Mouse (Mus musculus): ENCODE data around the gene BC048562. TPM values are rescaled to one million over a fixed set of nuclear protein-coding genes. Genes with fewer than 3 reads are reported as not detected.
A peak's percentile ranks its signal among the peaks of the same experiment; 100 is the strongest.

BC048562 gene
- total RNA-seq (2022): not detected

- DNase-seq (ENCODE audit: low spot score in 2 of 2): no peak
Measured at GRCm38 (mm10) chr9:108436182-108436581, at the start of gene BC048562. TSS of gene BC048562 (plus strand) at chr9:108436482.

- peak; percentile 29 to 55 for DNase-seq (ENCODE audit: low spot score in 2 of 2)
Measured at GRCm38 (mm10) chr9:108386816-108387215, 49.5 kb upstream of the BC048562 start.

- DNase-seq (ENCODE audit: low spot score in 2 of 2): no peak
Measured at GRCm38 (mm10) chr9:108388601-108389000, 47.7 kb upstream of the BC048562 start.

- DNase-seq (ENCODE audit: low spot score in 2 of 2): no peak
Measured at GRCm38 (mm10) chr9:108389220-108389619, 47.1 kb upstream of the BC048562 start.

- DNase-seq (ENCODE audit: low spot score in 2 of 2): no peak
Measured at GRCm38 (mm10) chr9:108392676-108393075, 43.6 kb upstream of the BC048562 start, which contains the start of gene 1700102P08Rik. TSS of gene 1700102P08Rik (plus strand) at chr9:108392805.

- DNase-seq (ENCODE audit: low spot score in 2 of 2): no peak
Measured at GRCm38 (mm10) chr9:108394191-108394590, 42.1 kb upstream of the BC048562 start.

- no peak for DNase-seq (ENCODE audit: low spot score in 2 of 2)
Measured at GRCm38 (mm10) chr9:108395427-108395826, 40.9 kb upstream of the BC048562 start.

- no peak for DNase-seq (ENCODE audit: low spot score in 2 of 2)
Measured at GRCm38 (mm10) chr9:108398324-108398723, 38.0 kb upstream of the BC048562 start.

GRCm38 (mm10) chr9:108401186-108401960 is 34.9 kb upstream of the BC048562 start:
- peak; percentile 46 to 70 for DNase-seq (ENCODE audit: low spot score in 2 of 2)

GRCm38 (mm10) chr9:108403081-108403480 is 33.2 kb upstream of the BC048562 start:
- no peak for DNase-seq (ENCODE audit: low spot score in 2 of 2)

GRCm38 (mm10) chr9:108404451-108404850 is 31.8 kb upstream of the BC048562 start:
- DNase-seq (ENCODE audit: low spot score in 2 of 2): no peak

- no peak for DNase-seq (ENCODE audit: low spot score in 2 of 2)
Measured at GRCm38 (mm10) chr9:108409535-108409934, 26.7 kb upstream of the BC048562 start.

GRCm38 (mm10) chr9:108411381-108411942 is 24.8 kb upstream of the BC048562 start:
- no peak for DNase-seq (ENCODE audit: low spot score in 2 of 2)

GRCm38 (mm10) chr9:108412221-108412620 is 24.1 kb upstream of the BC048562 start:
- no peak for DNase-seq (ENCODE audit: low spot score in 2 of 2)

GRCm38 (mm10) chr9:108428384-108428783 is 7.9 kb upstream of the BC048562 start, which contains the start of gene Ccdc36:
TSS of gene Ccdc36 (minus strand) at chr9:108428484.
- DNase-seq (ENCODE audit: low spot score in 2 of 2): no peak

GRCm38 (mm10) chr9:108431431-108432067 is 4.7 kb upstream of the BC048562 start:
- no peak for DNase-seq (ENCODE audit: low spot score in 2 of 2)

GRCm38 (mm10) chr9:108439176-108439575 is 2.9 kb downstream of the BC048562 start:
- no peak for DNase-seq (ENCODE audit: low spot score in 2 of 2)

GRCm38 (mm10) chr9:108440485-108440884 is 4.2 kb downstream of the BC048562 start:
- DNase-seq (ENCODE audit: low spot score in 2 of 2): no peak

GRCm38 (mm10) chr9:108441236-108441919 is 5.1 kb downstream of the BC048562 start:
- DNase-seq (ENCODE audit: low spot score in 2 of 2): no peak

- DNase-seq (ENCODE audit: low spot score in 2 of 2): no peak
Measured at GRCm38 (mm10) chr9:108445125-108445524, 8.8 kb downstream of the BC048562 start.

- DNase-seq (ENCODE audit: low spot score in 2 of 2): no peak
Measured at GRCm38 (mm10) chr9:108449860-108450259, 13.6 kb downstream of the BC048562 start.

All from gastrocnemius, adult 8-10 months (tissue).